Mouse (Mus musculus): ENCODE measurements around the gene Lyrm9.
"Not testable (repeated sequence)": the region's sequence is repeated elsewhere in the genome, so short reads cannot be mapped to it uniquely, and the experiment has no call there.

The Lyrm9 gene

GRCm38 (mm10) chr11:78852529-78852928 is 26.1 kb downstream of the Lyrm9 start:
- DNase-seq, result no peak

- DNase-seq, result peak; percentile 90
These were observed 29.9 kb downstream of the Lyrm9 start for GRCm38 (mm10) chr11:78856310-78856709.

- DNase-seq, result no peak
These were observed 31.2 kb downstream of the Lyrm9 start for GRCm38 (mm10) chr11:78857611-78858010.

GRCm38 (mm10) chr11:78863898-78864297 is 37.5 kb downstream of the Lyrm9 start:
- DNase-seq, result no peak

- no peak for DNase-seq
These were observed 38.3 kb downstream of the Lyrm9 start for GRCm38 (mm10) chr11:78864567-78865278.

GRCm38 (mm10) chr11:78865314-78865713 is 38.9 kb downstream of the Lyrm9 start:
- no peak for DNase-seq

GRCm38 (mm10) chr11:78866486-78866885 is 40.1 kb downstream of the Lyrm9 start:
- DNase-seq, result no peak

- no peak for DNase-seq
These were observed 41.3 kb downstream of the Lyrm9 start for GRCm38 (mm10) chr11:78867696-78868095.

GRCm38 (mm10) chr11:78869205-78869604 is 42.8 kb downstream of the Lyrm9 start:
- not testable (repeated sequence) for DNase-seq

GRCm38 (mm10) chr11:78870891-78871290 is 44.5 kb downstream of the Lyrm9 start:
- no peak for DNase-seq

- no peak for DNase-seq
These were observed 46.4 kb downstream of the Lyrm9 start for GRCm38 (mm10) chr11:78872782-78873181.

- no peak for DNase-seq
These were observed 53.3 kb downstream of the Lyrm9 start for GRCm38 (mm10) chr11:78879727-78880126.

- no peak for DNase-seq
These were observed 60.3 kb downstream of the Lyrm9 start for GRCm38 (mm10) chr11:78886693-78887092.

- DNase-seq, result peak; percentile 76
These were observed 61.0 kb downstream of the Lyrm9 start for GRCm38 (mm10) chr11:78887102-78887971.

- DNase-seq, result no peak
These were observed 62.8 kb downstream of the Lyrm9 start for GRCm38 (mm10) chr11:78889156-78889555.

All from right cerebral cortex, postnatal 4 days (tissue).